ENCODE assay signal across 23 mouse cellular contexts in genomic region chr7:125832767-125833166, GRCm38 (mm10).
DNase-seq lines count a peak whose midpoint lies in the region; ATAC-seq and TF ChIP-seq lines count a peak whose summit lies in the region.
"Had no signal": no experiment of that assay in that cellular context is flagged by ENCODE, and none has a peak within 500 bp of the region (broad histone marks: within the 10 kb centered on the region; RNA-seq: fewer than 3 reads in every experiment).

No protein-coding gene starts in this region.

- H3K9ac ChIP-seq in embryonic facial prominence, embryonic 13.5 days = no peak overlapping the region
- no peak overlapping the region for H3K9ac ChIP-seq in heart, embryonic 13.5 days
- H3K9ac ChIP-seq in limb, embryonic 12.5 days (replicated peaks) = no peak overlapping the region
- H3K9ac ChIP-seq in limb, embryonic 14.5 days (ENCODE audit: low read depth, low read length, severe bottlenecking) = no peak overlapping the region
- H3K9ac ChIP-seq: embryonic facial prominence, embryonic 12.5 days; forebrain, embryonic 13.5 days; hindbrain, embryonic 12.5 days had no signal

- peaks cover 18% of the 10 kb centered on the region for H3K36me3 ChIP-seq in embryonic facial prominence, embryonic 13.5 days
- H3K36me3 ChIP-seq in embryonic facial prominence, embryonic 10.5 days (replicated peaks) = peaks cover 13% of the 10 kb centered on the region; the same call in 1 of the 2 replicates
- peaks cover 19% of the 10 kb centered on the region for H3K36me3 ChIP-seq in heart, embryonic 13.5 days
- peaks cover 12% of the 10 kb centered on the region for H3K36me3 ChIP-seq in limb, embryonic 12.5 days
- peaks cover 14% of the 10 kb centered on the region for H3K36me3 ChIP-seq in limb, embryonic 10.5 days
- no peaks in the 10 kb centered on the region; the same call in none of the 2 replicates for H3K36me3 ChIP-seq in limb, embryonic 14.5 days (ENCODE audit: control insufficient read depth, insufficient read depth, low read length)
- H3K36me3 ChIP-seq in kidney, adult 2 months (ENCODE audit: control insufficient read depth, insufficient read depth, low read length) = peaks cover 3% of the 10 kb centered on the region; the same call in 1 of the 2 replicates

- H3K4me1 ChIP-seq in embryonic facial prominence, embryonic 13.5 days = peaks cover 47% of the 10 kb centered on the region
- peaks cover 36% of the 10 kb centered on the region for H3K4me1 ChIP-seq in embryonic facial prominence, embryonic 10.5 days
- H3K4me1 ChIP-seq in heart, embryonic 13.5 days = peaks cover 74% of the 10 kb centered on the region
- H3K4me1 ChIP-seq in limb, embryonic 12.5 days (replicated peaks) = peaks cover 38% of the 10 kb centered on the region
- peaks cover 36% of the 10 kb centered on the region for H3K4me1 ChIP-seq in limb, embryonic 10.5 days
- H3K4me1 ChIP-seq in limb, embryonic 14.5 days (ENCODE audit: control insufficient read depth, insufficient read depth, low read length) = peaks cover 39% of the 10 kb centered on the region
- H3K4me1 ChIP-seq in kidney, adult 2 months (ENCODE audit: control insufficient read depth, insufficient read depth, low read length) = no peaks in the 10 kb centered on the region

- H3K27me3 ChIP-seq in embryonic facial prominence, embryonic 13.5 days = no peaks in the 10 kb centered on the region
- H3K27me3 ChIP-seq in embryonic facial prominence, embryonic 10.5 days (replicated peaks; ENCODE audit: low read depth, poor library complexity, severe bottlenecking) = no peaks in the 10 kb centered on the region
- H3K27me3 ChIP-seq in heart, embryonic 13.5 days (replicated peaks) = no peaks in the 10 kb centered on the region
- H3K27me3 ChIP-seq in limb, embryonic 12.5 days = no peaks in the 10 kb centered on the region
- H3K27me3 ChIP-seq in limb, embryonic 10.5 days (ENCODE audit: low read depth, poor library complexity, severe bottlenecking) = no peaks in the 10 kb centered on the region
- H3K27me3 ChIP-seq in limb, embryonic 14.5 days (ENCODE audit: control insufficient read depth, insufficient read depth, low read length) = no peaks in the 10 kb centered on the region
- H3K27me3 ChIP-seq in kidney, adult 2 months (replicated peaks; ENCODE audit: control insufficient read depth, insufficient read depth, low read length) = no peaks in the 10 kb centered on the region
- H3K27me3 ChIP-seq: embryonic facial prominence, embryonic 12.5 days; forebrain, embryonic 13.5 days; hindbrain, embryonic 12.5 days had no signal

- no peak for ATAC-seq in embryonic facial prominence, embryonic 13.5 days (ENCODE audit: insufficient number of reproducible peaks, insufficient read depth, low FRiP score, low TSS enrichment, low read depth)
- no peak for ATAC-seq in heart, embryonic 13.5 days (ENCODE audit: extremely low read depth, insufficient number of reproducible peaks, low FRiP score, low TSS enrichment)
- ATAC-seq in limb, embryonic 12.5 days (ENCODE audit: insufficient number of reproducible peaks, insufficient read depth, low FRiP score, low TSS enrichment, low read depth) = no peak
- ATAC-seq in limb, embryonic 14.5 days (ENCODE audit: low FRiP score, low read depth) = 0 out of 2 replicates have a peak, but pooled peaks have one; percentile 6
- ATAC-seq: forebrain, embryonic 13.5 days; hindbrain, embryonic 16.5 days; inflammation-experienced regulatory T-cells, adult 6 months; intestine, postnatal 0 days had no signal

- TF ChIP-seq CTCF in kidney, adult 2 months (conservative IDR thresholded peaks at IDR 0.05; ENCODE audit: insufficient read depth, insufficient read length, low read depth, low read length) = no peak

- TF ChIP-seq POLR2A in limb, embryonic 14.5 days (IDR thresholded peaks at IDR 0.05; ENCODE audit: borderline replicate concordance, extremely low read depth, insufficient read depth, insufficient read length) = no peak
- no peak for TF ChIP-seq POLR2A in kidney, adult 2 months (IDR thresholded peaks at IDR 0.05; ENCODE audit: low read depth, low read length)

- no peak overlapping the region for H3K4me2 ChIP-seq in embryonic facial prominence, embryonic 13.5 days
- H3K4me2 ChIP-seq in heart, embryonic 13.5 days = no peak overlapping the region
- H3K4me2 ChIP-seq in limb, embryonic 12.5 days = no peak overlapping the region
- H3K4me2 ChIP-seq in limb, embryonic 14.5 days (replicated peaks; ENCODE audit: low read depth, low read length, severe bottlenecking) = no peak overlapping the region
- H3K4me2 ChIP-seq: embryonic facial prominence, embryonic 12.5 days; forebrain, embryonic 13.5 days; hindbrain, embryonic 12.5 days had no signal

- no peaks in the 10 kb centered on the region; the same call in 1 of the 2 replicates for H3K9me3 ChIP-seq in embryonic facial prominence, embryonic 13.5 days
- no peaks in the 10 kb centered on the region for H3K9me3 ChIP-seq in embryonic facial prominence, embryonic 10.5 days
- no peaks in the 10 kb centered on the region for H3K9me3 ChIP-seq in heart, embryonic 13.5 days
- H3K9me3 ChIP-seq in limb, embryonic 12.5 days = no peaks in the 10 kb centered on the region
- H3K9me3 ChIP-seq in limb, embryonic 10.5 days (replicated peaks) = no peaks in the 10 kb centered on the region
- H3K9me3 ChIP-seq in limb, embryonic 14.5 days (ENCODE audit: control insufficient read depth, low read length) = no peaks in the 10 kb centered on the region
- H3K9me3 ChIP-seq: embryonic facial prominence, embryonic 12.5 days; forebrain, embryonic 13.5 days; hindbrain, embryonic 12.5 days had no signal

- H3K4me3 ChIP-seq in embryonic facial prominence, embryonic 13.5 days = no peak overlapping the region
- H3K4me3 ChIP-seq in embryonic facial prominence, embryonic 10.5 days = no peak overlapping the region
- H3K4me3 ChIP-seq in heart, embryonic 13.5 days = no peak overlapping the region
- H3K4me3 ChIP-seq in limb, embryonic 12.5 days (replicated peaks) = no peak overlapping the region
- H3K4me3 ChIP-seq in limb, embryonic 10.5 days = no peak overlapping the region
- H3K4me3 ChIP-seq in limb, embryonic 14.5 days (replicated peaks; ENCODE audit: low read length) = no peak overlapping the region
- no peak overlapping the region for H3K4me3 ChIP-seq in kidney, adult 2 months (ENCODE audit: insufficient read depth, low read depth, low read length)
- H3K4me3 ChIP-seq: embryonic facial prominence, embryonic 12.5 days; forebrain, embryonic 13.5 days; gastrocnemius, adult 2 months; hindbrain, embryonic 12.5 days had no signal

- peak overlapping the region; percentile 5 for H3K27ac ChIP-seq in embryonic facial prominence, embryonic 13.5 days
- no peak overlapping the region for H3K27ac ChIP-seq in embryonic facial prominence, embryonic 10.5 days (replicated peaks)
- peak overlapping the region; percentile 57 for H3K27ac ChIP-seq in heart, embryonic 13.5 days (replicated peaks)
- peak overlapping the region; percentile 23; the same call in 1 of the 2 replicates for H3K27ac ChIP-seq in limb, embryonic 12.5 days
- H3K27ac ChIP-seq in limb, embryonic 10.5 days = no peak overlapping the region
- no peak overlapping the region for H3K27ac ChIP-seq in limb, embryonic 14.5 days (replicated peaks; ENCODE audit: low read depth, low read length)
- H3K27ac ChIP-seq in kidney, adult 2 months (ENCODE audit: insufficient read depth, low read depth, low read length) = no peak overlapping the region
- H3K27ac ChIP-seq: embryonic facial prominence, embryonic 12.5 days; forebrain, embryonic 13.5 days; gastrocnemius, adult 2 months; hindbrain, embryonic 12.5 days had no signal

- WGBS in embryonic facial prominence, embryonic 13.5 days = 43% methylated on average over 1 of the region's 1 CpGs
- 64% methylated on average over 1 of the region's 1 CpGs for WGBS in embryonic facial prominence, embryonic 10.5 days
- WGBS in heart, embryonic 13.5 days = 12% methylated on average over 1 of the region's 1 CpGs
- 69% methylated on average over 1 of the region's 1 CpGs for WGBS in limb, embryonic 12.5 days
- WGBS in limb, embryonic 10.5 days = 73% methylated on average over 1 of the region's 1 CpGs
- 53% methylated on average over 1 of the region's 1 CpGs for WGBS in limb, embryonic 14.5 days
- 87% methylated on average over 1 of the region's 1 CpGs for WGBS in kidney, adult 2 months

- no peak for DNase-seq in embryonic facial prominence, embryonic 10.5 days (ENCODE audit: low spot score)
- DNase-seq in heart, adult 8-10 months (ENCODE audit: low spot score) = no peak
- no peak for DNase-seq in limb, embryonic 10.5 days (ENCODE audit: low spot score)
- DNase-seq in limb, embryonic 14.5 days (ENCODE audit: low spot score) = no peak
- no peak for DNase-seq in kidney, adult 2 months
- DNase-seq: adrenal gland, adult 8-10 months; adrenal gland, postnatal 36 days; cerebellum, adult 2 months; cerebellum, postnatal 10 days; embryo, embryonic 11 days; gastrocnemius, adult 2 months; gastrocnemius, postnatal 25 days; heart, postnatal 4 days; kidney, adult 9 months had no signal

Comparison
In these comparisons a context has a peak if more than half of its experiments do, and no peak if none do; other contexts are left out.
1. H3K27ac ChIP-seq: peak in embryonic facial prominence, embryonic 13.5 days (single experiment), heart, embryonic 13.5 days (single experiment) and limb, embryonic 12.5 days (single experiment); none in embryonic facial prominence, embryonic 10.5 days (single experiment), limb, embryonic 10.5 days (single experiment), limb, embryonic 14.5 days (single experiment) and kidney, adult 2 months (single experiment).